Mouse (Mus musculus) embryonic facial prominence, embryonic 10.5 days (tissue): ENCODE results near the gene Dcst2. TPM values are rescaled to one million over a fixed set of nuclear protein-coding genes. Genes with fewer than 3 reads are reported as not detected.

Experiments used
- DNase-seq: peaks from one replicate; pipeline ENCODE4 v3.0.0-alpha.2; 2017; ENCODE audit warnings: low spot score
- H3K27ac ChIP-seq: fragments of 300-500 bp; sonication (generic); replicated peaks from 2 replicates; pipeline ENCODE4 v1.5.1; 2016; ENCODE audit warnings: mild to moderate bottlenecking
- H3K27me3 ChIP-seq: fragments of 300-500 bp; sonication (generic); replicated peaks from 2 replicates; pipeline ENCODE4 v1.6.1; 2016; ENCODE audit warnings: low read depth, mild to moderate bottlenecking; ENCODE audit not compliant: poor library complexity, severe bottlenecking
- H3K36me3 ChIP-seq: fragments of 300-500 bp; sonication (generic); replicated peaks from 2 replicates; pipeline ENCODE4 v1.6.1; 2016; ENCODE audit warnings: mild to moderate bottlenecking, moderate library complexity
- H3K4me1 ChIP-seq: fragments of 300-500 bp; sonication (generic); 2 replicates; pipeline ENCODE4 v1.6.1; 2016
- H3K4me3 ChIP-seq: fragments of 300-500 bp; sonication (generic); 2 replicates; pipeline ENCODE4 v1.5.1; 2016; ENCODE audit warnings: mild to moderate bottlenecking, moderate library complexity
- H3K9me3 ChIP-seq: fragments of 300-500 bp; sonication (generic); 2 replicates; pipeline ENCODE4 v1.6.1; 2016; ENCODE audit warnings: mild to moderate bottlenecking
- WGBS: fragments of 180-500 bp; shearing (Covaris S2); methylation state at CpG from one replicate; pipeline ENCODE4 v1.1.7; 2016; 5-methylcytosine and 5-hydroxymethylcytosine counted together
- polyA plus RNA-seq: library from polyadenylated mRNA; unstranded; fragments of >200 nt; fragmentation: Nextera tagmentation; extraction: Ambion mirVana; gene quantifications from 2 replicates; pipeline ENCODE4 v1.2.1, GENCODE M21; 2016

Gene Dcst2
- polyA plus RNA-seq, 1 experiment from 2014 or later = 0.09 TPM

- peak overlapping the region; percentile 74 for H3K4me3 ChIP-seq
- H3K27ac ChIP-seq = peak overlapping the region; percentile 86
- no peaks in the 10 kb centered on the region for H3K9me3 ChIP-seq
- peaks cover 71% of the 10 kb centered on the region for H3K4me1 ChIP-seq
- H3K27me3 ChIP-seq = peaks cover 47% of the 10 kb centered on the region
- peak; percentile 91 for DNase-seq
- WGBS = under 1% methylated on average over 12 of the region's 12 CpGs
- H3K36me3 ChIP-seq = no peaks in the 10 kb centered on the region
These were observed 33.1 kb downstream of the Dcst2 start for GRCm38 (mm10) chr3:89394894-89395256.

GRCm38 (mm10) chr3:89395419-89395805 is 33.6 kb downstream of the Dcst2 start:
- WGBS = under 1% methylated on average over 10 of the region's 10 CpGs
- Histone ChIP-seq H3K4me1 (peaks cover 66% of the 10 kb centered on the region), H3K9me3 (no peaks in the 10 kb centered on the region), H3K27ac (peak overlapping the region; percentile 86), H3K27me3 (peaks cover 41% of the 10 kb centered on the region), H3K36me3 (peaks cover 3% of the 10 kb centered on the region; the same call in 1 of the 2 replicates), H3K4me3 (peak overlapping the region; percentile 74)
- DNase-seq = no peak

GRCm38 (mm10) chr3:89395806-89396653 is 34.3 kb downstream of the Dcst2 start:
- Histone ChIP-seq H3K27ac (peak overlapping the region; percentile 83), H3K4me3 (peak overlapping the region; percentile 74), H3K4me1 (peaks cover 59% of the 10 kb centered on the region), H3K9me3 (no peaks in the 10 kb centered on the region), H3K27me3 (peaks cover 35% of the 10 kb centered on the region), H3K36me3 (peaks cover 4% of the 10 kb centered on the region)
- DNase-seq = peak; percentile 83
- under 1% methylated on average over 44 of the region's 44 CpGs for WGBS

- H3K27me3 ChIP-seq = peaks cover 29% of the 10 kb centered on the region
- no peaks in the 10 kb centered on the region for H3K9me3 ChIP-seq
- H3K36me3 ChIP-seq = peaks cover 6% of the 10 kb centered on the region
- DNase-seq = no peak
- peaks cover 53% of the 10 kb centered on the region for H3K4me1 ChIP-seq
- WGBS = 2% methylated on average over 4 of the region's 4 CpGs
- H3K27ac ChIP-seq = peak overlapping the region; percentile 83
- peak overlapping the region; percentile 74 for H3K4me3 ChIP-seq
These were observed 34.9 kb downstream of the Dcst2 start for GRCm38 (mm10) chr3:89396654-89397005.

GRCm38 (mm10) chr3:89401329-89401728 is 39.6 kb downstream of the Dcst2 start:
- DNase-seq = no peak
- 91% methylated on average over 7 of the region's 7 CpGs for WGBS
- Histone ChIP-seq H3K27ac (no peak overlapping the region), H3K36me3 (peaks cover 41% of the 10 kb centered on the region), H3K4me3 (no peak overlapping the region), H3K4me1 (peaks cover 6% of the 10 kb centered on the region), H3K27me3 (no peaks in the 10 kb centered on the region; the same call in 1 of the 2 replicates), H3K9me3 (no peaks in the 10 kb centered on the region)

- Histone ChIP-seq H3K36me3 (peaks cover 52% of the 10 kb centered on the region), H3K4me3 (no peak within 1 kb of the TSS)
- WGBS = 75% methylated on average over 5 of the region's 5 CpGs
These were observed 40.9 kb downstream of the Dcst2 start, which contains the start of gene Lenep for GRCm38 (mm10) chr3:89402693-89403092. TSS of gene Lenep (minus strand) at chr3:89402793.

GRCm38 (mm10) chr3:89406887-89407286 is 45.1 kb downstream of the Dcst2 start:
- Histone ChIP-seq H3K9me3 (no peaks in the 10 kb centered on the region), H3K27me3 (no peaks in the 10 kb centered on the region), H3K4me3 (no peak overlapping the region), H3K36me3 (peaks cover 56% of the 10 kb centered on the region), H3K4me1 (peaks cover 9% of the 10 kb centered on the region), H3K27ac (no peak overlapping the region)
- DNase-seq = no peak
- WGBS = 93% methylated on average over 6 of the region's 6 CpGs

More at GRCm38 (mm10) chr3:89402693-89403092, 40.9 kb downstream of the Dcst2 start, which contains the start of gene Lenep:
- Histone ChIP-seq H3K9me3 (no peaks in the 10 kb centered on the region), H3K4me1 (no peaks in the 10 kb centered on the region), H3K27ac (no peak within 1 kb of the TSS), H3K27me3 (no peaks in the 10 kb centered on the region)
- no peak for DNase-seq

- WGBS = 63% methylated on average over 16 of the region's 16 CpGs
- DNase-seq = no peak
- H3K27ac ChIP-seq = no peak overlapping the region
- H3K27me3 ChIP-seq = no peaks in the 10 kb centered on the region
- H3K4me3 ChIP-seq = no peak overlapping the region
- peaks cover 47% of the 10 kb centered on the region for H3K36me3 ChIP-seq
- no peaks in the 10 kb centered on the region for H3K9me3 ChIP-seq
- peaks cover 9% of the 10 kb centered on the region for H3K4me1 ChIP-seq
These were observed 46.7 kb downstream of the Dcst2 start for GRCm38 (mm10) chr3:89408448-89408847.

GRCm38 (mm10) chr3:89409701-89410100 is 47.9 kb downstream of the Dcst2 start:
- Histone ChIP-seq H3K36me3 (peaks cover 49% of the 10 kb centered on the region), H3K9me3 (no peaks in the 10 kb centered on the region), H3K4me1 (peaks cover 9% of the 10 kb centered on the region), H3K4me3 (0 out of 2 replicates have a peak overlapping the region, but pooled peaks have one; percentile 3), H3K27ac (no peak overlapping the region), H3K27me3 (no peaks in the 10 kb centered on the region)
- no peak for DNase-seq
- 95% methylated on average over 3 of the region's 3 CpGs for WGBS

- Histone ChIP-seq H3K4me3 (peak overlapping the region; percentile 62), H3K27ac (peak overlapping the region; percentile 62), H3K36me3 (peaks cover 53% of the 10 kb centered on the region), H3K9me3 (no peaks in the 10 kb centered on the region), H3K27me3 (no peaks in the 10 kb centered on the region), H3K4me1 (peaks cover 9% of the 10 kb centered on the region)
- DNase-seq = no peak
- 80% methylated on average over 10 of the region's 10 CpGs for WGBS
These were observed 49.1 kb downstream of the Dcst2 start for GRCm38 (mm10) chr3:89410864-89411263.

- H3K4me1 ChIP-seq = peaks cover 17% of the 10 kb centered on the region
- H3K27me3 ChIP-seq = no peaks in the 10 kb centered on the region
- WGBS = 6% methylated on average over 28 of the region's 28 CpGs
- DNase-seq = peak; percentile 95
- no peaks in the 10 kb centered on the region for H3K9me3 ChIP-seq
- peaks cover 61% of the 10 kb centered on the region for H3K36me3 ChIP-seq
- peak within 1 kb of the TSS; percentile 62 for H3K27ac ChIP-seq
- H3K4me3 ChIP-seq = peak within 1 kb of the TSS; percentile 62
These were observed 50.0 kb downstream of the Dcst2 start, which contains the start of gene Flad1 for GRCm38 (mm10) chr3:89411490-89412393. TSS of gene Flad1 (minus strand) at chr3:89411870.

- H3K4me1 ChIP-seq = peaks cover 34% of the 10 kb centered on the region
- DNase-seq = no peak
- WGBS = 96% methylated on average over 8 of the region's 8 CpGs
These were observed 54.4 kb downstream of the Dcst2 start for GRCm38 (mm10) chr3:89416158-89416557.

More at GRCm38 (mm10) chr3:89416158-89416557, 54.4 kb downstream of the Dcst2 start:
- H3K9me3 ChIP-seq = no peaks in the 10 kb centered on the region
- H3K36me3 ChIP-seq = peaks cover 40% of the 10 kb centered on the region
- peak overlapping the region; percentile 76 for H3K4me3 ChIP-seq
- H3K27me3 ChIP-seq = no peaks in the 10 kb centered on the region
- H3K27ac ChIP-seq = no peak overlapping the region
